In genomic region chr6:137126224-137126623, GRCm38 (mm10) we compare ENCODE assay signal across 10 mouse cellular contexts. TPM values are rescaled to one million over a fixed set of nuclear protein-coding genes. Genes with fewer than 3 reads are reported as not detected.
A peak's percentile ranks its signal among the peaks of the same experiment; 100 is the strongest.
DNase-seq lines count a peak whose midpoint lies in the region; ATAC-seq and TF ChIP-seq lines count a peak whose summit lies in the region.
"Had no signal": no experiment of that assay in that cellular context is flagged by ENCODE, and none has a peak within 500 bp of the region (broad histone marks: within the 10 kb centered on the region; RNA-seq: fewer than 3 reads in every experiment).

No protein-coding gene starts in this region.

- H3K4me2 ChIP-seq in intestine, embryonic 14.5 days (ENCODE audit: low read length), result no peak overlapping the region
- H3K4me2 ChIP-seq in intestine, postnatal 0 days (replicated peaks; ENCODE audit: low read depth), result no peak overlapping the region
- no peak overlapping the region for H3K4me2 ChIP-seq in embryonic facial prominence, embryonic 12.5 days (replicated peaks)
- H3K4me2 ChIP-seq in limb, embryonic 14.5 days (replicated peaks; ENCODE audit: low read depth, low read length, severe bottlenecking), result no peak overlapping the region
- no peak overlapping the region for H3K4me2 ChIP-seq in midbrain, embryonic 11.5 days
- H3K4me2 ChIP-seq: liver, embryonic 13.5 days had no signal

- TF ChIP-seq POLR2A in limb, embryonic 14.5 days (IDR thresholded peaks at IDR 0.05; ENCODE audit: borderline replicate concordance, extremely low read depth, insufficient read depth, insufficient read length), result no peak

- CTCF ChIA-PET in Patski (lab: Charles Lee), result interaction anchor here (1.0 to 1.6 kb wide), 3 partner anchors 9 to 28 kb away, joined by 3 to 5 read pairs (median 3); no protein-coding TSS in a partner anchor

- WGBS in intestine, embryonic 14.5 days, result 18% methylated on average over 2 of the region's 2 CpGs
- WGBS in intestine, postnatal 0 days, result 24% methylated on average over 2 of the region's 2 CpGs
- WGBS in embryonic facial prominence, embryonic 12.5 days, result 38% methylated on average over 2 of the region's 2 CpGs
- WGBS in limb, embryonic 14.5 days, result 13% methylated on average over 2 of the region's 2 CpGs
- WGBS in midbrain, embryonic 11.5 days, result 70% methylated on average over 2 of the region's 2 CpGs

- no peak for DNase-seq in intestine, embryonic 14.5 days (ENCODE audit: low spot score)
- no peak for DNase-seq in Patski (ENCODE audit: low read depth, low spot score)
- peak; percentile 54 for DNase-seq in limb, embryonic 14.5 days (ENCODE audit: low spot score)
- no peak for DNase-seq in right cerebral cortex, postnatal 10 days (ENCODE audit: low spot score in 2 of 2)
- no peak for DNase-seq in midbrain, embryonic 11.5 days (ENCODE audit: low spot score, missing footprints)
- DNase-seq: liver, embryonic 13.5 days; thymus, postnatal 4 days had no signal

- in situ Hi-C loops in Patski (cut with MboI; ENCODE audit: low pct_unique_long_range_greater_than_20kb), result no loop called here

- H3K27me3 ChIP-seq in intestine, embryonic 14.5 days (replicated peaks; ENCODE audit: control insufficient read depth, insufficient read depth, low read length), result no peaks in the 10 kb centered on the region
- no peaks in the 10 kb centered on the region for H3K27me3 ChIP-seq in intestine, postnatal 0 days (replicated peaks; ENCODE audit: control insufficient read depth, insufficient read depth, low read length)
- no peaks in the 10 kb centered on the region for H3K27me3 ChIP-seq in Patski
- H3K27me3 ChIP-seq in embryonic facial prominence, embryonic 12.5 days, result no peaks in the 10 kb centered on the region
- H3K27me3 ChIP-seq in limb, embryonic 14.5 days (ENCODE audit: control insufficient read depth, insufficient read depth, low read length), result no peaks in the 10 kb centered on the region
- no peaks in the 10 kb centered on the region for H3K27me3 ChIP-seq in midbrain, embryonic 11.5 days (ENCODE audit: control insufficient read depth, insufficient read depth, low read length)
- H3K27me3 ChIP-seq: liver, embryonic 13.5 days had no signal

- POLR2A ChIA-PET in Patski (lab: Charles Lee), result interaction anchor here (0.7 kb wide), 1 partner anchor 19 kb away, joined by 4 read pairs; no protein-coding TSS in a partner anchor

- ATAC-seq in intestine, embryonic 14.5 days (replicated peaks; ENCODE audit: low FRiP score, low TSS enrichment, low read depth), result peak; percentile 85
- ATAC-seq in intestine, postnatal 0 days, result no peak
- ATAC-seq in Patski, result peak; percentile 88
- no peak for ATAC-seq in embryonic facial prominence, embryonic 12.5 days (ENCODE audit: insufficient number of reproducible peaks, insufficient read depth, low FRiP score, low TSS enrichment)
- peak; percentile 55; the same call in 1 of the 2 replicates for ATAC-seq in limb, embryonic 14.5 days (ENCODE audit: low FRiP score, low read depth)
- no peak for ATAC-seq in midbrain, embryonic 11.5 days (ENCODE audit: low FRiP score)

- TF ChIP-seq CTCF in intestine, postnatal 0 days (IDR thresholded peaks at IDR 0.05; ENCODE audit: low read depth), result no peak
- TF ChIP-seq CTCF in Patski (IDR thresholded peaks at IDR 0.05), result no peak

- H3K36me3 ChIP-seq in intestine, embryonic 14.5 days (ENCODE audit: control insufficient read depth, insufficient read depth, low read length), result no peaks in the 10 kb centered on the region
- H3K36me3 ChIP-seq in intestine, postnatal 0 days (ENCODE audit: control insufficient read depth, insufficient read depth), result no peaks in the 10 kb centered on the region
- no peaks in the 10 kb centered on the region for H3K36me3 ChIP-seq in embryonic facial prominence, embryonic 12.5 days
- no peaks in the 10 kb centered on the region for H3K36me3 ChIP-seq in limb, embryonic 14.5 days (ENCODE audit: control insufficient read depth, insufficient read depth, low read length)
- H3K36me3 ChIP-seq in midbrain, embryonic 11.5 days (ENCODE audit: control insufficient read depth, insufficient read depth, low read length), result no peaks in the 10 kb centered on the region
- H3K36me3 ChIP-seq: liver, embryonic 13.5 days had no signal

- no peak overlapping the region for H3K4me3 ChIP-seq in intestine, embryonic 14.5 days (ENCODE audit: low read depth, low read length)
- no peak overlapping the region for H3K4me3 ChIP-seq in intestine, postnatal 0 days (ENCODE audit: low read depth, low read length)
- H3K4me3 ChIP-seq in embryonic facial prominence, embryonic 12.5 days, result no peak overlapping the region
- no peak overlapping the region for H3K4me3 ChIP-seq in limb, embryonic 14.5 days (replicated peaks; ENCODE audit: low read length)
- no peak overlapping the region for H3K4me3 ChIP-seq in midbrain, embryonic 11.5 days (ENCODE audit: low read depth, low read length)
- H3K4me3 ChIP-seq: erythroblast, embryonic 14.5 days; liver, embryonic 13.5 days had no signal

- no peak overlapping the region for H3K9ac ChIP-seq in intestine, embryonic 14.5 days (ENCODE audit: low read length)
- H3K9ac ChIP-seq in intestine, postnatal 0 days (ENCODE audit: low read depth, low read length), result no peak overlapping the region
- no peak overlapping the region for H3K9ac ChIP-seq in embryonic facial prominence, embryonic 12.5 days
- H3K9ac ChIP-seq in limb, embryonic 14.5 days (ENCODE audit: low read depth, low read length, severe bottlenecking), result no peak overlapping the region
- H3K9ac ChIP-seq in midbrain, embryonic 11.5 days (ENCODE audit: low read length), result no peak overlapping the region
- H3K9ac ChIP-seq: liver, embryonic 13.5 days had no signal

- peak overlapping the region; percentile 66 for H3K27ac ChIP-seq in intestine, embryonic 14.5 days (ENCODE audit: low read depth)
- H3K27ac ChIP-seq in intestine, postnatal 0 days (ENCODE audit: low read depth, low read length), result no peak overlapping the region
- H3K27ac ChIP-seq in embryonic facial prominence, embryonic 12.5 days, result peak overlapping the region; percentile 41; the same call in 1 of the 2 replicates
- no peak overlapping the region for H3K27ac ChIP-seq in limb, embryonic 14.5 days (replicated peaks; ENCODE audit: low read depth, low read length)
- no peak overlapping the region for H3K27ac ChIP-seq in midbrain, embryonic 11.5 days (ENCODE audit: low read depth, low read length)
- H3K27ac ChIP-seq: liver, embryonic 13.5 days had no signal

- H3K9me3 ChIP-seq in intestine, embryonic 14.5 days (ENCODE audit: control insufficient read depth, low read length), result no peaks in the 10 kb centered on the region
- no peaks in the 10 kb centered on the region for H3K9me3 ChIP-seq in intestine, postnatal 0 days (ENCODE audit: control insufficient read depth)
- H3K9me3 ChIP-seq in embryonic facial prominence, embryonic 12.5 days, result no peaks in the 10 kb centered on the region
- no peaks in the 10 kb centered on the region for H3K9me3 ChIP-seq in limb, embryonic 14.5 days (ENCODE audit: control insufficient read depth, low read length)
- no peaks in the 10 kb centered on the region for H3K9me3 ChIP-seq in midbrain, embryonic 11.5 days (ENCODE audit: control insufficient read depth, low read length)
- H3K9me3 ChIP-seq: liver, embryonic 13.5 days had no signal

- peaks cover 29% of the 10 kb centered on the region for H3K4me1 ChIP-seq in intestine, embryonic 14.5 days (replicated peaks; ENCODE audit: control insufficient read depth, insufficient read depth, low read length)
- H3K4me1 ChIP-seq in intestine, postnatal 0 days (replicated peaks; ENCODE audit: control insufficient read depth, insufficient read depth, low read length), result peaks cover 8% of the 10 kb centered on the region; the same call in 1 of the 2 replicates
- H3K4me1 ChIP-seq in embryonic facial prominence, embryonic 12.5 days, result peaks cover 14% of the 10 kb centered on the region
- peaks cover 17% of the 10 kb centered on the region for H3K4me1 ChIP-seq in limb, embryonic 14.5 days (ENCODE audit: control insufficient read depth, insufficient read depth, low read length)
- H3K4me1 ChIP-seq in midbrain, embryonic 11.5 days (ENCODE audit: control insufficient read depth, insufficient read depth, low read length), result no peaks in the 10 kb centered on the region
- H3K4me1 ChIP-seq: liver, embryonic 13.5 days had no signal

RNA-seq across cellular contexts. Expression of gene Rerg, which starts 44.1 kb away (rescaled TPM):
- 25.3 and 28.8 TPM in 2 replicates for polyA plus RNA-seq in intestine, embryonic 14.5 days (2014; fragmentation: Nextera tagmentation; extraction: Ambion mirVana)
- 11.6 and 11.8 TPM in 2 replicates for polyA plus RNA-seq in intestine, postnatal 0 days (2015; fragmentation: Nextera tagmentation; extraction: Ambion mirVana)
- polyA plus RNA-seq in Patski (2021), result 2.3 TPM
- polyA plus RNA-seq in embryonic facial prominence, embryonic 12.5 days (2016; fragmentation: Nextera tagmentation; extraction: Ambion mirVana), result 14.0 and 15.4 TPM in 2 replicates
- polyA plus RNA-seq in limb, embryonic 14.5 days (2012; rRNA removed), result 22.1 and 22.7 TPM in 2 replicates
- polyA plus RNA-seq in limb, embryonic 14.5 days (2014; fragmentation: Nextera tagmentation; extraction: Ambion mirVana), result 33.6 and 36.5 TPM in 2 replicates
- polyA plus RNA-seq in midbrain, embryonic 11.5 days (2014; fragmentation: Nextera tagmentation; extraction: Ambion mirVana), result 1.00 and 1.0 TPM in 2 replicates
- polyA plus RNA-seq: erythroblast, embryonic 14.5 days had no signal

Comparison
In these comparisons a context has a peak if more than half of its experiments do, and no peak if none do; other contexts are left out.
1. ATAC-seq: peak in intestine, embryonic 14.5 days (single experiment), Patski (single experiment) and limb, embryonic 14.5 days (single experiment); none in intestine, postnatal 0 days (single experiment), embryonic facial prominence, embryonic 12.5 days (single experiment) and midbrain, embryonic 11.5 days (single experiment).
2. H3K27ac ChIP-seq: peak in intestine, embryonic 14.5 days (single experiment) and embryonic facial prominence, embryonic 12.5 days (single experiment); none in intestine, postnatal 0 days (single experiment), limb, embryonic 14.5 days (single experiment) and midbrain, embryonic 11.5 days (single experiment).